Comparison of ENCODE assay signal across 25 mouse cellular contexts in genomic region chr4:107009548-107009947, GRCm38 (mm10). TPM values are rescaled to one million over a fixed set of nuclear protein-coding genes. Genes with fewer than 3 reads are reported as not detected.
DNase-seq lines count a peak whose midpoint lies in the region; ATAC-seq and TF ChIP-seq lines count a peak whose summit lies in the region.
"Had no signal": no experiment of that assay in that cellular context is flagged by ENCODE, and none has a peak within 500 bp of the region (broad histone marks: within the 10 kb centered on the region; RNA-seq: fewer than 3 reads in every experiment).

No protein-coding gene starts in this region.

- peaks cover 33% of the 10 kb centered on the region for H3K36me3 ChIP-seq in liver, embryonic 15.5 days (replicated peaks)
- H3K36me3 ChIP-seq in liver, postnatal 0 days (replicated peaks; ENCODE audit: insufficient read depth, low read length), result 0 out of 2 replicates have a peak, but pooled peaks cover 7% of the 10 kb centered on the region
- H3K36me3 ChIP-seq: heart, embryonic 15.5 days had no signal

- no peaks in the 10 kb centered on the region for H3K9me3 ChIP-seq in liver, embryonic 15.5 days (replicated peaks)
- H3K9me3 ChIP-seq in liver, postnatal 0 days (ENCODE audit: low read length), result no peaks in the 10 kb centered on the region
- H3K9me3 ChIP-seq: forebrain, embryonic 13.5 days; G1E; heart, embryonic 10.5 days; heart, embryonic 15.5 days; hindbrain, embryonic 13.5 days; limb, embryonic 12.5 days; midbrain, embryonic 12.5 days had no signal

- ATAC-seq in liver, embryonic 15.5 days (ENCODE audit: insufficient read depth), result no peak
- ATAC-seq in liver, postnatal 0 days, result no peak
- ATAC-seq: forebrain, embryonic 13.5 days; intestine, embryonic 16.5 days had no signal

- no peak overlapping the region for H3K9ac ChIP-seq in liver, embryonic 15.5 days
- H3K9ac ChIP-seq in liver, postnatal 0 days (replicated peaks), result no peak overlapping the region
- H3K9ac ChIP-seq: forebrain, embryonic 13.5 days; heart, embryonic 15.5 days; hindbrain, embryonic 13.5 days; limb, embryonic 12.5 days; midbrain, embryonic 12.5 days had no signal

- peaks cover 65% of the 10 kb centered on the region for H3K4me1 ChIP-seq in liver, embryonic 15.5 days (replicated peaks)
- peaks cover 26% of the 10 kb centered on the region for H3K4me1 ChIP-seq in liver, postnatal 0 days (ENCODE audit: insufficient read depth)
- peaks cover 75% of the 10 kb centered on the region for H3K4me1 ChIP-seq in cerebellum, adult 2 months (ENCODE audit: control insufficient read depth, insufficient read depth, low read length)

- H3K27me3 ChIP-seq in liver, embryonic 15.5 days, result no peaks in the 10 kb centered on the region
- no peaks in the 10 kb centered on the region for H3K27me3 ChIP-seq in liver, postnatal 0 days (ENCODE audit: insufficient read depth, low read length)
- no peaks in the 10 kb centered on the region for H3K27me3 ChIP-seq in cerebellum, adult 2 months (ENCODE audit: control insufficient read depth, insufficient read depth, low read length)
- H3K27me3 ChIP-seq: forebrain, embryonic 13.5 days; heart, embryonic 15.5 days; hindbrain, embryonic 13.5 days; limb, embryonic 12.5 days; midbrain, embryonic 12.5 days had no signal

- H3K4me3 ChIP-seq in liver, embryonic 15.5 days (replicated peaks), result no peak overlapping the region
- H3K4me3 ChIP-seq in liver, postnatal 0 days (ENCODE audit: low read depth, low read length), result no peak overlapping the region
- no peak overlapping the region for H3K4me3 ChIP-seq in cerebellum, adult 2 months (replicated peaks; ENCODE audit: insufficient read depth, low read depth, low read length)
- H3K4me3 ChIP-seq: forebrain, embryonic 13.5 days; heart, embryonic 10.5 days; heart, embryonic 15.5 days; hindbrain, embryonic 13.5 days; limb, embryonic 12.5 days; midbrain, embryonic 12.5 days had no signal

- 92% methylated on average over 7 of the region's 7 CpGs for WGBS in liver, embryonic 15.5 days (ENCODE audit: insufficient replicate concordance)
- 90% methylated on average over 7 of the region's 7 CpGs for WGBS in liver, postnatal 0 days (ENCODE audit: insufficient replicate concordance)
- WGBS in cerebellum, adult 2 months, result 24% methylated on average over 7 of the region's 7 CpGs

- peak; percentile 79 for DNase-seq in cerebellum, adult 11-12 months
- DNase-seq in cerebellum, postnatal 4 days (ENCODE audit: low spot score in 2 of 2), result no peak
- no peak for DNase-seq in liver, postnatal 0 days
- peak; percentile 67 to 75 for DNase-seq in cerebellum, adult 2 months
- DNase-seq in cerebellum, postnatal 25 days, result peak; percentile 68 to 80
- no peak for DNase-seq in layer of hippocampus, adult 9-10 months (ENCODE audit: low spot score)
- DNase-seq: adrenal gland, adult 8-10 months; gastrocnemius, postnatal 10 days; kidney, adult 9 months; kidney, postnatal 10 days; lung, postnatal 36 days; right cerebral cortex, adult 18-20 months; right cerebral cortex, postnatal 4 days; thymus, adult 18-20 months; thymus, postnatal 36 days had no signal

- H3K27ac ChIP-seq in liver, embryonic 15.5 days (replicated peaks), result peak overlapping the region; percentile 39; the same call in 1 of the 2 replicates
- no peak overlapping the region for H3K27ac ChIP-seq in liver, postnatal 0 days (ENCODE audit: low read depth)
- no peak overlapping the region; the same call in 1 of the 2 replicates for H3K27ac ChIP-seq in cerebellum, adult 2 months (ENCODE audit: insufficient read depth, low read length)
- H3K27ac ChIP-seq: forebrain, embryonic 13.5 days; heart, embryonic 10.5 days; heart, embryonic 15.5 days; hindbrain, embryonic 13.5 days; limb, embryonic 12.5 days; midbrain, embryonic 12.5 days; stomach, postnatal 0 days had no signal

- no peak for TF ChIP-seq EP300 in liver, postnatal 0 days (IDR thresholded peaks at IDR 0.05; ENCODE audit: low read depth)

- no peak overlapping the region for H3K4me2 ChIP-seq in liver, embryonic 15.5 days
- no peak overlapping the region for H3K4me2 ChIP-seq in liver, postnatal 0 days (ENCODE audit: low read depth, low read length)
- H3K4me2 ChIP-seq: forebrain, embryonic 13.5 days; heart, embryonic 15.5 days; hindbrain, embryonic 13.5 days; limb, embryonic 12.5 days; midbrain, embryonic 12.5 days had no signal

- TF ChIP-seq CTCF in liver, postnatal 0 days (IDR thresholded peaks at IDR 0.05; ENCODE audit: low read depth), result no peak
- no peak for TF ChIP-seq CTCF in cerebellum, adult 2 months (IDR thresholded peaks at IDR 0.05; ENCODE audit: borderline replicate concordance, insufficient read depth, low read depth, low read length)

- no peak for TF ChIP-seq POLR2A in cerebellum, adult 2 months (IDR thresholded peaks at IDR 0.05; ENCODE audit: borderline replicate concordance, insufficient read depth, low read length)

RNA-seq across cellular contexts. Expression of gene Mrpl37, which starts 57.1 kb away (rescaled TPM):
- polyA plus RNA-seq in liver, embryonic 15.5 days (2015; fragmentation: Nextera tagmentation; extraction: Ambion mirVana), result 48.8 and 50.1 TPM in 2 replicates
- 36.2 and 38.6 TPM in 2 replicates for polyA plus RNA-seq in liver, postnatal 0 days (2015; fragmentation: Nextera tagmentation; extraction: Ambion mirVana)
- 99.5 and 107 TPM in 2 replicates for polyA plus RNA-seq in cerebellum, adult 2 months (2012; rRNA removed)

RNA-seq across cellular contexts. Expression of gene Cyb5rl, which starts 57.2 kb away (rescaled TPM):
- 1.4 and 2.0 TPM in 2 replicates for polyA plus RNA-seq in liver, embryonic 15.5 days (2015; fragmentation: Nextera tagmentation; extraction: Ambion mirVana)
- polyA plus RNA-seq in liver, postnatal 0 days (2015; fragmentation: Nextera tagmentation; extraction: Ambion mirVana), result 2.8 and 3.1 TPM in 2 replicates
- polyA plus RNA-seq in cerebellum, adult 2 months (2012; rRNA removed), result 5.5 and 5.7 TPM in 2 replicates

Comparison
In these comparisons a context has a peak if more than half of its experiments do, and no peak if none do; other contexts are left out.
1. DNase-seq: peak in cerebellum, adult 11-12 months (single experiment), cerebellum, adult 2 months (2 of 2) and cerebellum, postnatal 25 days (2 of 2); none in cerebellum, postnatal 4 days (0 of 2), liver, postnatal 0 days (single experiment) and layer of hippocampus, adult 9-10 months (single experiment).